Mouse (Mus musculus) bone marrow, adult 2 months (tissue): Measurements from ENCODE around the gene Rimklb.

Experiments
- CTCF ChIP-seq: fragments of 200-500 bp; IDR thresholded peaks from 2 replicates; pipeline ENCODE4 v1.5.1; 2011; ENCODE audit warnings: low read length, control low read depth; ENCODE audit not compliant: control insufficient read depth, insufficient read depth
- POLR2A ChIP-seq: fragments of 200-500 bp; IDR thresholded peaks from 2 replicates; pipeline ENCODE4 v1.6.1; 2011; ENCODE audit warnings: low read depth, mild to moderate bottlenecking, control low read depth, low read length, borderline replicate concordance; ENCODE audit not compliant: control insufficient read depth

DNA sequence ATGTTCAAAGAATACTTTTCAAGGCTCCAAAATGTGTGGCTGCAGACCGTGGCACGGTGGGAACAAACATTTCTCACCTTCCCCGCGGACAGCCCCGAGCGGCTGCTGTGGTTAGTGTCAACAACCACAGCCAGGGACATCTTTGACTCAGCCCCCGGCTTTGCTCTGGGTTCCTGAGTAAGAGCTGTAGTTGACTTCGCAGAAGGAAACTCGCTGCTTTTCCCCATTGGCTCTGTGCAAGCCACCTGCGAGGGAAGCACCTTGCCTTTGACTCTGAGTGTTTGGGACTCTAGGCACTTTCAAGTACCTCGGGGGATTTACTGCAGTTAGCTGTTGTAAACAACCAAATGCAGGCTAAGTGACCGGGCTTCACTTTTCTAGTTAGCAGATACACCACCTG, 29.0 kb upstream of the Rimklb start:
- TF ChIP-seq POLR2A: no peak
- TF ChIP-seq CTCF: no peak
